Mouse (Mus musculus): ENCODE data around the gene Catsperg1. TPM values are rescaled to one million over a fixed set of nuclear protein-coding genes. Genes with fewer than 3 reads are reported as not detected.

The Catsperg1 gene
- 0.38 and 0.44 TPM in 2 replicates for polyA plus RNA-seq (2016; fragmentation: Nextera tagmentation; extraction: Ambion mirVana)

DNA sequence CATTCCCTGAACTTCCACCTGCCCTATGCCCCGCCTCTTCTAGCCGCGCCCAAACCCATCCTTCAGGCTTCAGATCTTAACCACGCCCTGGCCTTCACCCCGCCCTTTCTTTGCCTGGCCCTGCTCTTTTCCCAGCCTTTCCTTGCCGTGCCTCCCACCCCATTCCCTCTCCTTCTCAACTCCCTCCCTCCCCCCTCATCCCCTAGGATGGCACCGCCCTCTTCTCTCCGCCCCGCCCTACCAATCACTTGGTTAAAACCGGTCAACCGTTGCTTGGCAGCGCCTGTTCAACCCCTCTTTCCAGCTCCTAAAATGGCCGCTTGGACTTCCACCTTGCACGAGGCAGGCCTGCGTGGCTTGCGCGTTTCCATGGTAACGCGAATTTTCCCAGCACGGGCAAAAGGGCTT lies at the start of gene Catsperg1:
Catsperg1 (minus strand) TSS at position 361 of the 408 bp plus-strand sequence.
- Histone ChIP-seq H3K4me1 (replicated peaks) (peaks cover 13% of the 10 kb centered on the region; the same call in 1 of the 2 replicates), H3K9ac (no peak within 1 kb of the TSS), H3K36me3 (peaks cover 3% of the 10 kb centered on the region; the same call in 1 of the 2 replicates), H3K4me3 (peak within 1 kb of the TSS; percentile 24), H3K27ac (ENCODE audit: poor library complexity, severe bottlenecking) (no peak within 1 kb of the TSS), H3K9me3 (replicated peaks) (peaks cover 30% of the 10 kb centered on the region), H3K4me2 (peak within 1 kb of the TSS; percentile 66), H3K27me3 (replicated peaks) (peaks cover 18% of the 10 kb centered on the region)
- ATAC-seq (ENCODE audit: insufficient number of reproducible peaks, low FRiP score) = peak; percentile 27; the same call in 1 of the 2 replicates
- WGBS = 5% methylated on average over 20 of the region's 20 CpGs

DNA sequence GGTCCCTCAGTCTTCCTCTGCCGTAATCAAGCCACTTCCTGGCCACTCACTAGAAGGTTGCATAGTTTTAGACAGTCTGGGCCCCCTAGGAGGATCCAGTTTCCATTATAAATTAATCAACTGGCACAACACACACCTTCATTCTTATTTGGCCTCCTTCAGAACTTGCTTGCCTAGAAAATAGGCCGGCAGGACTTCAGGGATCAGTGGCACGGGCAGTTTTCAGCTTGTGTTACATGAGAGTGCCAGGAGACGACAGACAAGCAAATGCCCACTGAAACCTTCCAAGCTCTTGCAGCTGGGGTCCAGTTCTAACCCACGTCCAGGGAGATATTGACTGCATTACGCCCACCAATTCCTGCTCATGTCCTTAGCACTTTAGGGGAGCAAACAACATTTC lies 48.3 kb upstream of the Catsperg1 start:
- Histone ChIP-seq H3K27ac (ENCODE audit: poor library complexity, severe bottlenecking) (no peak overlapping the region), H3K36me3 (peaks cover 3% of the 10 kb centered on the region; the same call in 1 of the 2 replicates), H3K4me2 (no peak overlapping the region), H3K9ac (no peak overlapping the region), H3K27me3 (replicated peaks) (no peaks in the 10 kb centered on the region), H3K4me1 (replicated peaks) (peaks cover 41% of the 10 kb centered on the region), H3K4me3 (no peak overlapping the region), H3K9me3 (replicated peaks) (no peaks in the 10 kb centered on the region)
- 56% methylated on average over 6 of the region's 6 CpGs for WGBS
- no peak for ATAC-seq (ENCODE audit: insufficient number of reproducible peaks, low FRiP score)

DNA sequence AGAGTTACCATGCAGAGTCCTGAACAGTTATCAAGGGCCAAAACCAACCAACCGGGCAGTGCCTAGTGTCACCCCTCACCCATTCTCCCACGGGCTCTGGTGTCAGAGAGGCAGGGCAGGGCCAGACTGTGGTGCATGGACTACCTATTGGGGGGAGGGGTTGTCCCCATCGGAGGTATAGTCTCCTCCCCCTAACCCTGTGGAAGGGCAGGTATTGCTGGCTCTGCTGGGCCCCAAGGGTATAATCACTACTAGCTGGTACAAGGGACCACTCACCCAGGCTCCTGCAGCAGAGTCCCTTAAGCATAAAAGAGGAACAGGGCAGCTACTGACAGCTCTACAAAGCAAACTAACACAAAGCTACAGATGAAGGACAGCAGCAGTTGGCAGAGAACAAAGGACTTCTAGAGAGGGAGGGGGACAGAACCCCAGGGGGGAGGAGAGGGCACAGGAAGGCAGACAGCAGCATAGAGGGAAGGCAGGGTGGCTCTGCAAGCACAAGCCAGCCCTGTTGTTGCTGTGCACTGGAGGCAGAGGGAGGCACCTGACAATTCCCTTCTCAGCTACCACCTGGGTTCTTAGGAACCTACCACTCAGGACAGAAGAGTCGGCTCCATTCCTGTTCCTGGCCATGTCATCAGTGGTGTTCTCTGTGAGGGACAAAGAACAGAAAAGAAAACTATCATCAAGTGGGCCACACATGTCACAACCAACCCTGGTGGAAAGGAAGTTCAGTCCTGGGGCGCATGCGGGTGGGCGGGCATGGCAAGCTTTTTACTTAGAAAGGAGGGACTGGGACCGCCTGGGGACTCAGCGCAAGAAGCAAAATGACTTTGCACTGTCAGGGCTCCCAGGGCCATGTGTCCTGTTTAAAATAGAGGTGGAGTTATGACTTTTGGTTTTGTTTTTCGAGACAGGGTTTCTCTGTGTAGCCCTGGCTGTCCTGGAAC lies 46.2 kb upstream of the Catsperg1 start:
- ATAC-seq (ENCODE audit: insufficient number of reproducible peaks, low FRiP score) = peak; percentile 27; the same call in 1 of the 2 replicates
- Histone ChIP-seq H3K4me1 (replicated peaks) (peaks cover 35% of the 10 kb centered on the region), H3K27ac (ENCODE audit: poor library complexity, severe bottlenecking) (no peak overlapping the region), H3K9me3 (replicated peaks) (no peaks in the 10 kb centered on the region), H3K4me3 (no peak overlapping the region), H3K9ac (no peak overlapping the region), H3K27me3 (replicated peaks) (no peaks in the 10 kb centered on the region), H3K4me2 (no peak overlapping the region), H3K36me3 (peaks cover 3% of the 10 kb centered on the region; the same call in 1 of the 2 replicates)
- 79% methylated on average over 10 of the region's 10 CpGs for WGBS

DNA sequence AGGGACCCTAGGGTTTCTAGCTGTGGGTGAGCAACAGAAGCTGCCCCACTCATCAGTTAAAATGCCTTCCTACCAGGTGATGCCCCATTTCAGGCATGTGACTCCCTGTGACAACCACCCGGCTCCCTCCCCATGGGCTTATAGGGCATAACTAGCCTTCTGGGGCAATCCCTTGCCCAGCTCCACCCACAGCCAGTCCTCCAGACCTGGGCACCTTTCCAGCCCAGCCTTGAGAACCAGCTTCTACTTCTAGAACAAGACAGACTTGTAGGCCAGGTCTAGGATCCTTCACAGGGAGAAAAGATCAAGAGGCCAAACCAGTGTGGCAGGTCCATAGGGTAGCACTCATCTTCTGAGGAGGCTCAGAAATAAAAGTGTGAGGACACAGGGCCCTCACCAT lies 43.5 kb upstream of the Catsperg1 start:
- H3K27ac ChIP-seq (ENCODE audit: poor library complexity, severe bottlenecking) = no peak overlapping the region
- H3K36me3 ChIP-seq = peaks cover 3% of the 10 kb centered on the region; the same call in 1 of the 2 replicates
- H3K9me3 ChIP-seq (replicated peaks) = no peaks in the 10 kb centered on the region
- whole genome bisulfite sequencing = 89% methylated on average over 1 of the region's 1 CpGs
- no peak overlapping the region for H3K4me2 ChIP-seq
- no peak for ATAC-seq (ENCODE audit: insufficient number of reproducible peaks, low FRiP score)
- H3K9ac ChIP-seq = no peak overlapping the region
- H3K4me3 ChIP-seq = no peak overlapping the region
- no peaks in the 10 kb centered on the region for H3K27me3 ChIP-seq (replicated peaks)
- H3K4me1 ChIP-seq (replicated peaks) = peaks cover 44% of the 10 kb centered on the region

DNA sequence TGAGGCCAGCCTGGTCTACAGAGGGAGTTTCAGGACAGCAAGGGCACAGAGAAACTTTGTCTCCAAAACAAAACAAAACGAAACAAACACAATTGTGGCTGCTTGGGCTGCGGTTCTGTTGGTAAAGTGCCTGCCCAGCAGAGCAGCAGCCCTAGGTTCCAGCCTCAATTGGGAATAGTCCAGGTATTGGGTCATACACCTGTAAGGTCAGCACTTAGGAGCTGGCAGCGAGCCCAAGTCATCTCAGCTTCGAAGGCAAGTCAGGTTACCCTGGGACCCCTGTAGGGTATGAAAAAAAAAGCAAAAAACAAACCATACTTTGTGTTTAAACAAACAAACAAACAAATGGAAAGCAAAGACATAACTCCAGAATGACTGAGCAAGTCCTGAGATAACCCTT lies 42.0 kb upstream of the Catsperg1 start:
- ATAC-seq (ENCODE audit: insufficient number of reproducible peaks, low FRiP score) = no peak
- no peak overlapping the region for H3K9ac ChIP-seq
- H3K4me1 ChIP-seq (replicated peaks) = peaks cover 39% of the 10 kb centered on the region
- peaks cover 3% of the 10 kb centered on the region; the same call in 1 of the 2 replicates for H3K36me3 ChIP-seq
- no peak overlapping the region for H3K4me3 ChIP-seq
- no peak overlapping the region for H3K4me2 ChIP-seq
- H3K9me3 ChIP-seq (replicated peaks) = no peaks in the 10 kb centered on the region
- H3K27ac ChIP-seq (ENCODE audit: poor library complexity, severe bottlenecking) = no peak overlapping the region
- no peaks in the 10 kb centered on the region for H3K27me3 ChIP-seq (replicated peaks)
- 88% methylated on average over 4 of the region's 4 CpGs for WGBS

GRCm38 (mm10) chr7:29253842-29254241 lies 40.0 kb upstream of the Catsperg1 start:
- Histone ChIP-seq H3K36me3 (peaks cover 3% of the 10 kb centered on the region; the same call in 1 of the 2 replicates), H3K9me3 (replicated peaks) (no peaks in the 10 kb centered on the region), H3K27ac (ENCODE audit: poor library complexity, severe bottlenecking) (no peak overlapping the region), H3K4me3 (no peak overlapping the region), H3K27me3 (replicated peaks) (no peaks in the 10 kb centered on the region; the same call in 1 of the 2 replicates), H3K4me2 (no peak overlapping the region), H3K9ac (no peak overlapping the region), H3K4me1 (replicated peaks) (peaks cover 32% of the 10 kb centered on the region)
- 50% methylated on average over 5 of the region's 5 CpGs for WGBS
- ATAC-seq (ENCODE audit: insufficient number of reproducible peaks, low FRiP score) = no peak

GRCm38 (mm10) chr7:29251166-29251565 lies 37.3 kb upstream of the Catsperg1 start:
- H3K4me1 ChIP-seq (replicated peaks) = peaks cover 37% of the 10 kb centered on the region
- H3K9ac ChIP-seq = no peak overlapping the region
- 74% methylated on average over 3 of the region's 3 CpGs for WGBS
- H3K4me2 ChIP-seq = no peak overlapping the region
- H3K9me3 ChIP-seq (replicated peaks) = no peaks in the 10 kb centered on the region
- no peaks in the 10 kb centered on the region; the same call in 1 of the 2 replicates for H3K27me3 ChIP-seq (replicated peaks)
- H3K36me3 ChIP-seq = peaks cover 8% of the 10 kb centered on the region
- no peak overlapping the region for H3K27ac ChIP-seq (ENCODE audit: poor library complexity, severe bottlenecking)
- H3K4me3 ChIP-seq = no peak overlapping the region
- ATAC-seq (ENCODE audit: insufficient number of reproducible peaks, low FRiP score) = no peak

GRCm38 (mm10) chr7:29248261-29248841 lies 34.5 kb upstream of the Catsperg1 start, which contains the start of gene 2200002D01Rik:
2200002D01Rik (minus strand) TSS chr7:29248466.
- peak within 1 kb of the TSS; percentile 70 for H3K9ac ChIP-seq
- H3K9me3 ChIP-seq (replicated peaks) = no peaks in the 10 kb centered on the region
- peak within 1 kb of the TSS; percentile 47 for H3K4me3 ChIP-seq
- 0 out of 2 replicates have a peak within 1 kb of the TSS, but pooled peaks have one; percentile 2 for H3K27ac ChIP-seq (ENCODE audit: poor library complexity, severe bottlenecking)
- peaks cover 30% of the 10 kb centered on the region for H3K36me3 ChIP-seq
- no peaks in the 10 kb centered on the region; the same call in 1 of the 2 replicates for H3K27me3 ChIP-seq (replicated peaks)
- peak; percentile 27; the same call in 1 of the 2 replicates for ATAC-seq (ENCODE audit: insufficient number of reproducible peaks, low FRiP score)
- 8% methylated on average over 20 of the region's 20 CpGs for WGBS
- H3K4me1 ChIP-seq (replicated peaks) = peaks cover 27% of the 10 kb centered on the region
- peak within 1 kb of the TSS; percentile 91 for H3K4me2 ChIP-seq

- Histone ChIP-seq H3K4me1 (replicated peaks) (peaks cover 22% of the 10 kb centered on the region), H3K27ac (ENCODE audit: poor library complexity, severe bottlenecking) (0 out of 2 replicates have a peak overlapping the region, but pooled peaks have one; percentile 2), H3K4me3 (peak overlapping the region; percentile 47), H3K4me2 (peak overlapping the region; percentile 91), H3K27me3 (replicated peaks) (no peaks in the 10 kb centered on the region; the same call in 1 of the 2 replicates), H3K9me3 (replicated peaks) (no peaks in the 10 kb centered on the region), H3K36me3 (peaks cover 30% of the 10 kb centered on the region), H3K9ac (peak overlapping the region; percentile 70)
- ATAC-seq (ENCODE audit: insufficient number of reproducible peaks, low FRiP score) = 0 out of 2 replicates have a peak, but pooled peaks have one; percentile 8
- 5% methylated on average over 19 of the region's 19 CpGs for WGBS
Measured at GRCm38 (mm10) chr7:29247706-29248105, 33.9 kb upstream of the Catsperg1 start.

- Histone ChIP-seq H3K4me3 (peak overlapping the region; percentile 47), H3K9me3 (replicated peaks) (no peaks in the 10 kb centered on the region), H3K27ac (ENCODE audit: poor library complexity, severe bottlenecking) (no peak overlapping the region), H3K36me3 (peaks cover 30% of the 10 kb centered on the region), H3K27me3 (replicated peaks) (no peaks in the 10 kb centered on the region; the same call in 1 of the 2 replicates), H3K4me2 (peak overlapping the region; percentile 91), H3K4me1 (replicated peaks) (peaks cover 22% of the 10 kb centered on the region), H3K9ac (peak overlapping the region; percentile 70)
- WGBS = 24% methylated on average over 16 of the region's 16 CpGs
- ATAC-seq (ENCODE audit: insufficient number of reproducible peaks, low FRiP score) = no peak
Measured at GRCm38 (mm10) chr7:29247314-29247700, 33.5 kb upstream of the Catsperg1 start.
